Mouse (Mus musculus) kidney, postnatal 14 days (tissue): ENCODE data around the gene Cpt1a.

Source experiments
- DNase-seq: peaks from one replicate; pipeline ENCODE4 v3.0.0; 2022; ENCODE audit warnings: mixed read lengths

Cpt1a gene

DNA sequence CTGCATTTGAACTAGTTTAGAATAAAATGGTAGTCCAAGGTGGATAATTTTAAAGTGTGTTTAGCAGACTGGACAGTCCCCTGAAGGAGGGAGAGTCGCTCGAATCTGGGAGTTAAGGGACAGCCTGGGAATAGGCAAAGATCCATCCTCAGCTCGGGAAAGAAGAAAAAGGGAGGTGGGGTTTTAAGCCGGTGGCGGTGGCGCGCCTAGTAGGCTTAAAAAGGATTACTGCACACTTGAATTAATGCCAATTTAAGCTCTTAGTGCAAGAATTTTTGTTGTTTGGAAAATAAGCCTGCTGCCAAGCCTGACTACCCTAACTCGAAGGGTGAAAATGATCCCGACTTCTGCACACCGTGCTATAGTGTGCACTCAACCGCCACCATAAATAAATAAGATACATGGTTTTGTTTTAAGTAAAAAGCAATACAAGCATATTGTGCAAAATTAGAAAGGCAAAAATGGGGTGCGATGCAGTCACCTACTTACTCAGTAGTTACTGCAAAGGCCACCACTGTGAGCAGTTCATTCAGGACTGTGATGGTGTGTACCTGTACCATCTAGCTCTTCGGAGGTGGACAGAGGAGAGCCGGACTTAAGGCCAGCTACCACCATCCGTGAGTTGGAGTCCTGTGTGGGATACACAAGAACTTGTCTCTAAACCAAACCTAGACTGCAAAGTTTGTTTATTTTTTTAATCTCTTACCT, 3.8 kb downstream of the Cpt1a start:
- peak; percentile 41 for DNase-seq

DNA sequence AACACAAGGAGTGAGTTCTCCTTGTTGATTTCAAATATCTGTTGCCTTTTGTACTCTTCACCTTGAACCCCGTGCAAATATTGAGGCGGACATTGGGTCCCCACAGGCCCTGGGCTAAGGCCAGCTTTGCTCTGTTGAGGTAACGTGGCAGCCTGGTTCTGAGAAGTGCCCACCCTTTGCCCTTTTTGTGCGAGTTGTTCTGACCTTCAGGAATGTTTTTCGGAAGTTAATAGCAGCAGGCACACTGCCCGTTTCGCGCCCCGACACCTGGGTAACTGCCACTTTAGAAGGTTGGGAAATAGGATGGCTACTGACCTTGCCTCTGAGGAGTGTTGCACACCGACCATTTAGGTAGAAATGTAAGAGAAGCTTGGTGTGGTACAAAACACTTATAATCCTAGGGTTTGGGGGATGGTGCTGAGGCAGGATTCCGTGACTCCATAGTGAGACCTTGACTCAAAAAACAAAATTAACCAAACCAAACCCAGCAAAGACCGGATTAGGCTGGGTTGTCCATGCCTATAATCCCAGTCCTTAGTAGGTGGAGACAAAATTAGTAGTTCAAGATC, 4.4 kb downstream of the Cpt1a start:
- peak; percentile 86 for DNase-seq

DNA sequence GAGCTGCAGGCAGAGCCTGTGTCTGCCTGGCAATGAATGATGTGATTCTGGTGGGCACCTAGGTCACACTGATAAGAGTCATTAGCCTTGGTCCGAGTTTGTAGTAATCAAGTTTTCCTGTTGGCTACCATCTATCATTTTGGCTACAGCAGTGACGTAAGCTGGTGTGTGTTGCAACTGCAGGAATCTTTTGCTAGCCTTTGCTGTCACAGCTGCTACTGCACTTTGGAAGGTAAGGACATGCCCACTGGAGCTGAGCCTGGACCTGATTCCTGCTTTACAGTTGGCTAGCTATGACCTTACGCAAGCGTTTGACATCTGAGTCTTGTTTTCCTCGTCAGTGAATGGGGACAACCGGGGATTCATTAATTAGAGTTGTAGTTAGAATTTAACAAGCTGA, 11.1 kb downstream of the Cpt1a start:
- DNase-seq: peak; percentile 81

DNA sequence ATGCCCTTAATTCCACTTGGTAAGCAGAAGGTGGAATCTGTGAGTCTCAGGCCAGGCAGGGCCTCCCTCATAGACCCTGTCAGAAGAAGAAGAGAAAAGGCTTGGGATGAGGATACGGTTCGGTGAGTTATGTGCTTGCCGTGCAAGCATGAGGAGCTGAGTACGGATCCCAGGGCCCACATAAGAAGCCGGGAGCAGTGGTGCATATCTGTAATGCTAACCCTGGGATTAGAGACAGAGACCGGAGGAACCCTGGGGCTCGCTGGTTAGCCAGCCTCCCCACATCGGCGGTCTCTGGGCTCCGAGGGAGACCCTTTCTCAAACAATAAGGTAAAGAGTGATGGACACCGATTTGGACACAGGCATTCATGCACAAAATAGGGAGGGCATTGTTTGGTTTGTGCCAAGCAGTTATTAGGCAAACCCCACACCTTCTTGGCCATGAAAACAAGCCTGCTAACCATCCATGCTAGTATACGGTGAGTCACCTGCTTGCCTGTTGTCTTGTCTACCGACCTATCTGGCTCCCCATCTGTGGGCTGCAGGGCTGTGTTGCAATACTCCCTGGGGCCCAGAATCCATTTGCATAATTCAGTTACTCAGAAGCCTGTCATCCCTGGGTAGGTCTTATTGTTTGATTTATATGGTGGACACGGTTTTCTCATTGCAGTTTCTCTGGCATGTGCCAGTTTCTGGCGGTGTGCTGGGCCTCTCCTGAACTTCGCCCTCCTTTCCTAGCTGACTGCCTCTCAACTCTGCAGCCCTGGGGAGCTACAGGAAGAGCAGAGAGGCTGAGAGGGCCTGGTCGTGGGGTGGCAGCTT, 11.8 kb downstream of the Cpt1a start:
- DNase-seq: peak; percentile 71

DNA sequence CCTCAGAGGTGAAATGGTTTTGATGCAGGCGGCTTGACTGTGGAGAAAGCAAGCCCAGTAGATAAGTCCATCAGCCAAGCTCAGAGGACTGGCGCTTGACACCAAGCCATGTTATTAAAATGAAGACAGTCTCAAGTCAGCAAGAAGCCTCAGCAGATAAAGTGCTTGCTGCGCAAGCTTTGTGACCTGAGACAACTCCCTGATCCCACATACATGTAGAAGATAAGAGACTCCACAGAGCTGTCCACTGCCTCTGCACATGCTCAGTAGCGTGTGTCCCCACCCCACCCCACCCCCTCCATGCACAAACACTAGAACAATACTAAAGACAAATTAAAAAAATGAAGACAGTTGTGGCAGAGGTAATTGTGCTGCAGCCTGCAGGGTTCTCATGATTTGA, 12.4 kb downstream of the Cpt1a start:
- no peak for DNase-seq

DNA sequence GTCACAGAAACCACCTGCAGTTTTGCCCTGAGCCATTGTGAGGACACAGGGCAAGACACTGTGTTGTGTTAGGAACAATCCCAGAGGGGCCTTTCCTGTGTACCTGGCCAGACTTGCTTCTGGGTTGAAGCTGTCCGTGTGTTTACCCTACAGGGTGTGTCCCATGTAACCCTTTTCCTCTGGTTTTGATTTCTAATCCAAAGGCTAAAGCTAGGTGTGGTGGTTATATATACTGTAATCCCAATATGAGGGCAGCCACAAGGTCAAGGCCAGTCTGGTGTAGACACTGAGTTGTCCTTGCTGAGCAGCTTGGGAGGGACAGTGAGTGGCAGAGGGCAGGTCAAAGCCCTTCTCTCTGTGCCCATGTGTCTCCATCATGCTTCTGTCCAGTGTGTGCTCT, 13.8 kb downstream of the Cpt1a start:
- no peak for DNase-seq

DNA sequence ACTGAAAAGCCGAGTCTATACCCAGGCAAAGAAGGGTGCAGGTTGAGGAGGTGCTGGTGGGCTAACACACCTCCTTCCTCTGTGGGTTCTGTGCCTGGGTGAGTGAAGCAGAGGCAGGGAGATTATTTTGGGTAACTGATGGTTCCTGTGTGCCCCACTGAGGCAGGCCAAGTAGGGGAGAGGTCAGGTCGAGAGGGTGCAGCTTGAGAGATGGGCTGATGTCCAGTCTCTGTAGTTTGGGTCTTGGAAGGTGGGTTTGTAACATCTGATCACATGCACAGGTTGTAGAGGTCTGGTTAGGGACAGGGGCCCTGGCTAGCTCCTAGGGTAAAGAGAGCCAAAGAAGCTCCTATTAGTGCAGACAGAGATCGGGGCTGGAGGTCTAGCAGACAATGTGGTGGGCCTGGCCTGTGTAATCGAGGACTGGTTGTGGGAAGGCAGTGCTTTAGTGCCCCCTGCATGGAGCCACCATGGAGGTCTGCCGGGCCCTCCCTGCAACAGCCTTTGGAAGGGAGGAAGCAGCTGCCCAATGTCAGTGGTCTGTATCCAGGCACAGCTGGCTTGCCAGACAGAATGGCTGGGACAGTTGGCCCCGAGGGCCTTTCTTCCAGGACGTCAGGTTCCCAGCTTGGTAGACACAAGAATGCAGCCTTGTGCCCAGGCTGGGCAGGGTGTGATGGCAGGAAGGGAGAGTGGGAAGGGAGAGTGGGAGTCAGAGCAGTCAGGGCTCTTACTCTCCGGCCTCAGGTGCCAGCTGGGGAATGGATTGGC, 14.5 kb downstream of the Cpt1a start:
- no peak for DNase-seq

DNA sequence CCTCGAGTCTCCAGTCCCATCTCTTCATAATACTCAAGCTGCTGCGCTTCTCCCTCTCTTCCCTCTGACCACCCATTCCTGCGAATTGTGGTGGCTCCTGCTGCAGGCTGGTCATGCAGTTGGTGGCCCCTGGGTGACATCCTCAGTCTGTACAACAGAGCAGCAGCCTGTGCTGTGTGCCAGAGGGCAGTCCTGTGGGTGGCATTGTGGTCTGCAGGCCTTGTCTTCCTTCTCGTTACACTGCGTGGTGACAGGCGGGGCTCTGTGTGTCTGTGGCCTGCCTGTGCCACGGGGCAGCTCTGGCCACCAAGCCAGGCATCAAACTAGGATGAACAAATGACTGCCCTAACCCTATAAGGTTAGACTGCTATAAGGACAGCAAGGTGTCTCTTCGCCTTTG, 17.1 kb downstream of the Cpt1a start:
- no peak for DNase-seq

DNA sequence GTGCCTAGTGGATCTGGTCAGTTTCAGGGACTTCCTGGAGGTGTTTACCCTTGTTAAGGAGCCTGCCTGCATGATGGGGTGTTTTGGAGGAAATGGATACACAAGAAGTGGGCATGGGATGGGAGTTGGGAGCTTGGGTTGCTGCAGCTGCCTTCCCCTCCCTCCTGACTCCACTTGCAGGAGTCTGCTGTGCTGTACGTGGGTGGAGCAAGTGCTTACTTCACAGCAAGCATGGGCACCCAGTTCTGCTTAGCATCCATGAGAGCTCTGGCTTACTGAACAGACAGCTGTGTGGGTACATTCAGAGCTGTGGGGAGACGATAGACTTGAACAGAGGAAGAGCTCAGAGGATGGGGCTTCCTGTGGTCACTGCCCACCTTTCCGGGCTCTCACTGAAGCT, 18.9 kb downstream of the Cpt1a start:
- no peak for DNase-seq

DNA sequence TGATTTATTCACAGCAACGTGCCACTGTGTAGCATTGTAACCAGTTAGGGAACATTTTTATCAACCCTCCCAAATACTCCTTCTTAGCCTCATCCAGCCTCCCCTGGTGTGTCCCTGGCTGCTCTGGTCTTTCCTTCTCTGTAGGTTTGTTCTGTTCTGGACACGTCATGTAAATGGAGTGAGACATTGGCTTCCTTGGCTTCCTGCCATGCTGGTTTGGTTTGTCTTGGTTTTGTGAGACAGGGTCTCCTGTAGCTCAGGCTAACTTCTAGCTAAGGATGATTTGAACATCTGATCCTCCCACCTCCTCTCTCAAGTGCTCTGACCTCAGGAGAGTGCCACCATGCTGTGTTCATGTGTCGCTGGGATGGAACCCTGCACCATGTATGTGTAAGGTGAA, 21.8 kb downstream of the Cpt1a start:
- no peak for DNase-seq

DNA sequence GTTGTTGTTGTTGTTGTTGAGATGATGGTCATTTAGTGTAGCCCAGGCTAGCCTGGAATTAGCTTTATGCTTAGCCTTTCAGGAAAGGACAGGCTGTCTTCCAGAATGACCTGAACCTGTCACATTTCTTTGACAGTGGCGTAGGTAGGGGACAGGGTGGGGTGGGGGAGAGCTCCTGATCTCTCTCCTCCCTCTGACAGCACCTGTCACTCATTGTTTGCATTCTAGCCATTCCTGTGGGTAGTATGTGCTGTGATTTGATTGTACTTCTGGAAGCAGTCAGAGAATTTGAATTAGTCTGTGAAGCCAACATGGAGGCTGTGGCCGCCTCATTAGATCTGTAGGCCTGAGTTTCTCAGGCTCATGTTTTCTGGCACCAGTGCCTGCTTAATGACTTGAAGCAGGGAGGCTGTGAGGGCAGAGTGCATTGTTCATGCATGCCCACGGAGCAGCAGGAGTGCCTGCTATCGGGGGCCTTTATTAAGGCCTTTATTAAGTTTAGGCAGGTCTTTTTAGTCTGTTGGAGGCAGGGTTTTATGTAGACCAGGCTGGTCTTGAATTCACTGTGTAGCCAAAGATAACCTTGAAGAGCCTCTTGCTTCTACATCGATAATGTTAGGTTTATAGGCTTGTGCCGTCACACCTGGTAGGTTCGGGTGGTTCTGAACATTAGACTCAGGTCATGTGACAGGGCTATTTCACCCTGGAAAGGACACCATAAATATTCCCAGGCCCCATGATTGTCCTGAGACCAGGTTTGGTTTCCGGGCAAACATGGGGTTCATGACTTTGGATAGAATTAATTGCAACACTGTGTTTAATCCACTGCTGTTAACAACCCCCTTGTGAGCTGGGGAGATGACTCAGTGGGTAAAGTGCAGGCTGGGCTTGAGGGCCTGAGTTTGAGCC, 22.8 kb downstream of the Cpt1a start:
- DNase-seq: peak; percentile 64

DNA sequence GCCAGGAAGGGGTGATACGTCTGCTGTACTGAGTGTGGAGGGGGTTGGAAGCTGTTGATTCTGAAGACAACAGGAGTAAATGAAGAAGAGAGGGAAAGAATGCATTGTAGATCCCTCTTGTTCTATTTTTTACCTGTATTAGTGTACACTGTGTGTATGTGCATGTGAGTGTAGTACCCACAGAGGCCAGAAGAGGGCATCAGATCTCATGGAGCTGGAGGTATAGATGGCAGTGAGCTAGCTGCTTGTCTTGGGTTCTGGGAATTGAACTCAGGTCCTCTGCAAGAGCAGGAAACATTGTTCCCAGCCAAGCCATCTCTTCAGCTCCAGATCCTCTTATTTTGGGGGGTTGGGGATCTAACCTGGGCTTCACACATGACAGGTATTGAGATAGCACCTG, 25.6 kb downstream of the Cpt1a start:
- no peak for DNase-seq

DNA sequence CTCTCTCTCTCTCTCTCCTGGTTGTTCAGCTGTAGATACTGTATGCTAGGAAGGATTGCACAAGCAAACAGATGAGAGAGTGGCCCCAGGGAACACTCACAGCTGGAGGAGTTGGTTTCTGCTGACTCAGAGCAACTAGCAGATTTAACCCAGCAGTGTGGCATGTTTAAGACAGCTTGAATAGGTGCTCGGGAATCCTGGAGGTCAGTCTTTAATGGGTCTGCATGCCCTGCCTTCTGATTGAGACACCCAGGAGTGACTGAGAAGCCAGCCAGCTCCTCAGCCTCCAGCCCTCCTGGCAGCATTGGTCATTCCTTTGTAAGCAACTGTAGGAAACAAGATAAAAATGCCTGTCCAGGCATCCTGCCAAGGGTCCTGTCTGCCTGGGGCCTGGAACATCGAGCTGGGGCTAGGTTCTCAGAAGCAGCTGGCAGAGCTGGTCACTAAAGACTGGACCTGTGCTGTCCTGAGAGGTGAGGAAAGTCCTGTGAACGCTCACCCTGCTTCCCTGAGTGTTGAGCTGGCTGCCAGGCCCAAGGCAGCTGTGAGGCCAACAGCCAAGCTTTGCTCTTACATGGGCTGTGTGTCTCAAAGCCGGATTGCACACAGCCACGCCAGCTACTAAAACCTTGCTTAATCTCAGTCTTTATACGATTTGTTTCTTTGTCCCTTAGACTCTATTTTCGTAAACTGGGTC, 31.4 kb downstream of the Cpt1a start:
- DNase-seq: peak; percentile 86

DNA sequence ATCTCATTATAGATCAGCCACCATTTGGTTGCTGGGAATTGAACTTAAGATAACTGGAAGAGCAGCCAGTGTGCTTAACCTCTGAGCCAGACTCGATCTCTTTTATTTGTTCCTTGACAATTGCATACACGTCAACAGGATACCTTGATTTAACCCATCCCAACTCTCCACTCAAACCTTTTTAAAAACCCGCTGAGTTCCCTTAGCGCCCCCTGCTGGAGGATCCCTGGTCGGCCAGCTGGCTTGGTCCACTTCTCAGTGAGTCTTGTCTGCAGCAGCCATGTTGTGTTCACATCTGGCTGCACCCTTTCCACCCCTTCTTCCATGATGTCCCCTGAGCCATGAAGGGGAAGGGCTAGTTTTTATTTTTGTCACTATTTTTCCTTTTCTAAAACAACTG, 33.0 kb downstream of the Cpt1a start:
- DNase-seq: no peak

DNA sequence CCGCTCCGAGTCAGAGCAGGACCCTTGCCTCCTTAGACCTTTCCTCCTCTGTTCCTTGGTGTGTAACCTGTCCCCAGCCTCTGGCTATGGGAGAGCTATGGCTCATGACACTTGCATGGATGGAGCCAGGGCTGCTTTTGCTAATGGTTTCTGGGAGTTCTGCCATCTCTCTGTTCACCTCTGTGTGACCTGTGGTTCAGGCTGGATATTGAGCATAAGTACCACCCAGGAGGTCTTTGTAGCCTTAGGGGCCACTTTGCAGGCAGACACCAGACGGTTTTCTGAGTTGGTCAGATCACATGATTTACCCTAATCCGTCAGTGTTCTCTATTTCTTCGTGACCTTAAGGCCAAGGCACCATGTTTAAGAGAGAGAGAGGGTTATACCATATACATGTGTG, 34.4 kb downstream of the Cpt1a start:
- DNase-seq: peak; percentile 43

DNA sequence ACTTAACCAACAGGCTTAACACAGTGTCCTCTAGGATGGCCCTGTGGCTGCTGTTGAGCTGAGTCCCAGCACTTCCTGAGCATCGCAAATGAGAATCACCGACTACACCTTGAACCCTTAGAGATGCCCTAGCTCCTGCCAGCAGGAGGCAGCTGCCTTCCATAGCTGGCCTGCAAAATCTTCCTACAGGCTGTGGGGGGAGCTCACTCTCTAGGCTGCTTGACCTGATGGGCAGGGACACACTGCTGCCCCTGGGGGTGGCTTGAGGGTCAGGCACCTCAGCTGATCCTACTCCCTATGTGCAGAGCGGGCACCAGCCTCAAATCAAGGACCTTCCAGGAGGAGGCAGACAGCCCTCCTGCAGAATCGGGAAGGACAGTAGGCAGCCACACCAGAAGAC, 35.5 kb downstream of the Cpt1a start:
- DNase-seq: no peak

DNA sequence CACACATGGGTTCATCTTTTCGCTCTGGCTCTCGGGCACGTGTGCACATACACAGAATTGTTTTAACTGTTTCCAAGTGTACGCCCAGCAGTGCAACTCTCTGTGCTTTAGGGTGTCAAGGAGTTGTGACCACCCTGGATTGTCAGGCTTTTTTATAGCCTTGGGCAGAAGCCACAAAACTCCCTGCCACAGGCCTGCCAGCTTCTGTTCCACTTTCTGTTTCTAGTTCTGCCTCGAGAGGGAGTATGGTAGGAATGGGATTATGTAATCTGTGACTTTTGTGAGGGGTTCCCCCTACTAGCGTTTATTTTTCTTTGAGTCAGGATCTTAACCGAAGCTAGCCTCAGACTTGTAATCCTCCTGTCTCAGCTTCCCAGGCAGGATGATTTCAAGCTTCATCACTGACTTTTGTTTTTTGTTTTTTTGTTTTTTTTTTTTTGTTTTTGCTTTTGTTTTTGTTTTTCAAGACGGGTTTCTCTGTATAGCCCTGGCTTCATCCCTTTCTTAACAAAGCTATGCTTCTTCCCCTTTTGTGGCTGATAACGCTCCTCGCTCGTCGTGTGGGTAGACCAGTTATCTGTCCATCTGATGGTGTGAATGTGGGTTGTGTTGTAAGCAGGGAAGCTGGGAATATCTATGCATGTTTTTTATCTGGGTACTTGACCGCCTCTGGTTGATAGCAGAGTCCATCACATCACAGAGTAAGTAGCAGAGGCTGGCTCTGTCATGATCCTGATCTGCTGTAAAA, 37.9 kb downstream of the Cpt1a start:
- no peak for DNase-seq

DNA sequence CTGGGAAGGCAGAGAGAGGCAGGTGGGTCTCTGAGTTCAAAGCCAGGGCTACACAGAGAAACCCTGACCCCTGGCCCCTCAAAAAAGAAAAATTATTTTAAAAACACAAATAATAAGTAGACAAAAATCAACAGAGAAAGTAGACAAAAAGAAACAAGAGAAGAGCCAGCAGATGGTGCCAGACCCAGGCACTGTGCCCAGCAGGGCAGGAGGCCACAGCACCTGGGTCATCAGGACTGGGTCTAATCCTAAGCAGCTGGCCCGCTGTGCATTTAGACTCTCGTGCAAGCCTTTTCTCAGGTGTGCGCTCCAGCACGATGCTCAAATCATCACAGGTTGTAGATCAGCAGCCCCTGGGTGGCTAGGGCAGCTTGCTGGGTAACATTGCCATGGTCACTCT, 41.4 kb downstream of the Cpt1a start:
- no peak for DNase-seq

DNA sequence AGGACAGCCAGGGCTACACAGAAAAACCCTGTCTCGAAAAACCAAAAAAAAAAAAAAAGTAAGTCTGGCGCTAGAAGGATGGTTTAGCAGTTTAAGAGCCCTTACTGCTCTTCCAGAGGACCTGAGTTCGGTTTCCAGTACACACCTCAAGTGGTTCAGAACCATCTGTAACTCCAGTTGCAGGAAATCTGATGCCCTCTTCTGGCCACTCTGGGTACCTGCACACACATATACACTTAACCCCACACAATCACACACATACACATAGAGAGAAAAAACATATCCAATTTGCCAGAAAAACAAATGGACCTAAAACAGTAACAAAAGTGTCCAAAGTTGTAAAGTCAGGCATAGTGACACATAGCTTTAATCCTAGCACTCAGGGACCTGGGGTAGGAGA, 43.0 kb downstream of the Cpt1a start:
- no peak for DNase-seq

DNA sequence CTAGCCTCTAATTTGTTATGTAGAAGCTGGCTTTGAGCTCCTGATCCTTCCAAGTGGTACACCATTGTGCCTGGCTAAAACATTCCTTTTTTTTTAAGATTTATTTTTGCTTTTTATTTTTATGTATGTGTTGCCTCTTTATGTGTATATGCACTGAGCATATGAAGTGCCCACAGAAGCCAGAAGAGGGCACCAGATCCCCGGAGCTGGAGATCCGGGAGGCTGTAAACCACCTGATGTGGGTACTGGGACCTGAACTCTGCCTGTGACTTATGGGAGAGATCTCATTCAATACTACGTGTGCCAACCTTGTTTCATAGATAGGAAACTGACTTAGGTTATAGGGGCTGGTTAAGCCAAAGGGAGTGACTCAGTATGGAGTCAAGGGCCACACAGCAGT, 46.1 kb downstream of the Cpt1a start:
- DNase-seq: no peak

DNA sequence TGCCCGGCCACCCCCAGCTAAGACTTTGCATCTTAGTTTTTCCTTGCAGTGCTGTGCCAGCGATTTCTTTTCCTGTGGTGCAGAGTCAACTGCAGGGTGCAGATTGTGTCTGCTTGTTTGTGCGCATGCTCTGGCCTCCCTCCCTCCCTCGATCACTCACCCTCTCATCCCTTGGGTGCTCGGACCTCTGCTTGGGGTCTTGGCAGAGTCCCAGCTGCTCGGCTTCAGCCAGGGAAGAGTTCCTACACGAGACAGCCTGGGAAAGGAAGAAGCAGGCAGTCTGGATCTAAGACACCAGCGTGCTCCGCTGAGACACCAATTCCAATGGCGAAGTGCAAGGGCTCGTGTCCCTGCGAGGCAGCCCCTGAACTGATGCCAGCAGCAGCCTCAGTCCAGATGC, 51.2 kb downstream of the Cpt1a start:
- peak; percentile 67 for DNase-seq
